26 mouse cellular contexts compared by ENCODE assay signal in genomic region chr5:22670296-22670695, GRCm38 (mm10).
A peak's percentile ranks its signal among the peaks of the same experiment; 100 is the strongest.
DNase-seq lines count a peak whose midpoint lies in the region; ATAC-seq and TF ChIP-seq lines count a peak whose summit lies in the region.
"Had no signal": no experiment of that assay in that cellular context is flagged by ENCODE, and none has a peak within 500 bp of the region (broad histone marks: within the 10 kb centered on the region; RNA-seq: fewer than 3 reads in every experiment).

No protein-coding gene starts in this region.

- no peak for TF ChIP-seq CTCF in forebrain, postnatal 0 days (IDR thresholded peaks at IDR 0.05; ENCODE audit: low read depth)
- no peak for TF ChIP-seq CTCF in brain, embryonic 14.5 days (IDR thresholded peaks at IDR 0.05; ENCODE audit: borderline replicate concordance, extremely low read depth, insufficient read depth, insufficient read length)

- TF ChIP-seq POLR2A in brain, embryonic 14.5 days (IDR thresholded peaks at IDR 0.05; ENCODE audit: borderline replicate concordance, extremely low read depth, insufficient read depth, insufficient read length, poor library complexity, severe bottlenecking) = no peak

- H3K27ac ChIP-seq in forebrain, embryonic 13.5 days = no peak overlapping the region
- no peak overlapping the region for H3K27ac ChIP-seq in forebrain, embryonic 10.5 days
- H3K27ac ChIP-seq in forebrain, postnatal 0 days (ENCODE audit: low read depth, low read length) = no peak overlapping the region
- no peak overlapping the region for H3K27ac ChIP-seq in forebrain, embryonic 12.5 days
- no peak overlapping the region for H3K27ac ChIP-seq in midbrain, embryonic 14.5 days (replicated peaks; ENCODE audit: low read depth, low read length)
- no peak overlapping the region for H3K27ac ChIP-seq in midbrain, embryonic 11.5 days (ENCODE audit: low read depth, low read length)
- H3K27ac ChIP-seq: embryonic facial prominence, embryonic 12.5 days; embryonic facial prominence, embryonic 15.5 days; gastrocnemius, adult 2 months; hindbrain, embryonic 13.5 days; intestine, embryonic 15.5 days had no signal

- no peak overlapping the region for H3K4me3 ChIP-seq in forebrain, embryonic 13.5 days
- no peak overlapping the region for H3K4me3 ChIP-seq in forebrain, embryonic 10.5 days
- no peak overlapping the region for H3K4me3 ChIP-seq in forebrain, postnatal 0 days (ENCODE audit: low read depth, low read length)
- H3K4me3 ChIP-seq in forebrain, embryonic 12.5 days (replicated peaks) = no peak overlapping the region
- no peak overlapping the region for H3K4me3 ChIP-seq in midbrain, embryonic 14.5 days (replicated peaks; ENCODE audit: low read depth, low read length)
- no peak overlapping the region for H3K4me3 ChIP-seq in midbrain, embryonic 11.5 days (ENCODE audit: low read depth, low read length)
- H3K4me3 ChIP-seq: embryonic facial prominence, embryonic 12.5 days; embryonic facial prominence, embryonic 15.5 days; gastrocnemius, adult 2 months; hindbrain, embryonic 13.5 days; intestine, embryonic 15.5 days had no signal

- no peak overlapping the region for H3K9ac ChIP-seq in forebrain, embryonic 13.5 days
- no peak overlapping the region for H3K9ac ChIP-seq in forebrain, postnatal 0 days
- no peak overlapping the region for H3K9ac ChIP-seq in forebrain, embryonic 12.5 days
- H3K9ac ChIP-seq in midbrain, embryonic 14.5 days (replicated peaks; ENCODE audit: low read length) = no peak overlapping the region
- no peak overlapping the region for H3K9ac ChIP-seq in midbrain, embryonic 11.5 days (ENCODE audit: low read length)
- H3K9ac ChIP-seq: embryonic facial prominence, embryonic 12.5 days; embryonic facial prominence, embryonic 15.5 days; hindbrain, embryonic 13.5 days; intestine, embryonic 15.5 days had no signal

- H3K4me1 ChIP-seq in forebrain, embryonic 13.5 days = no peaks in the 10 kb centered on the region
- H3K4me1 ChIP-seq in forebrain, embryonic 10.5 days = no peaks in the 10 kb centered on the region
- no peaks in the 10 kb centered on the region for H3K4me1 ChIP-seq in forebrain, postnatal 0 days (ENCODE audit: insufficient read depth)
- H3K4me1 ChIP-seq in forebrain, embryonic 12.5 days = no peaks in the 10 kb centered on the region
- H3K4me1 ChIP-seq in midbrain, embryonic 14.5 days (ENCODE audit: control insufficient read depth, insufficient read depth, low read length) = no peaks in the 10 kb centered on the region
- H3K4me1 ChIP-seq in midbrain, embryonic 11.5 days (ENCODE audit: control insufficient read depth, insufficient read depth, low read length) = no peaks in the 10 kb centered on the region
- H3K4me1 ChIP-seq: embryonic facial prominence, embryonic 12.5 days; embryonic facial prominence, embryonic 15.5 days; hindbrain, embryonic 13.5 days; intestine, embryonic 15.5 days had no signal

- DNase-seq in forebrain, embryonic 10.5 days (ENCODE audit: extremely low spot score, low spot score) = no peak
- DNase-seq in forebrain, postnatal 0 days = peak; percentile 4
- peak; percentile 11 for DNase-seq in midbrain, embryonic 14.5 days
- no peak for DNase-seq in midbrain, embryonic 11.5 days (ENCODE audit: low spot score, missing footprints)
- peak; percentile 61 for DNase-seq in brain, embryonic 14.5 days (ENCODE audit: low read depth)
- DNase-seq: adrenal gland, postnatal 10 days; adrenal gland, postnatal 36 days; B cell, adult 2 months; cerebellum, adult 11-12 months; cerebellum, adult 8-10 months; cerebellum, postnatal 14 days; gastrocnemius, adult 2 months; gastrocnemius, postnatal 14 days; heart, adult 11 months; kidney, adult 11 months; kidney, adult 8-10 months had no signal

- H3K27me3 ChIP-seq in forebrain, embryonic 13.5 days = no peaks in the 10 kb centered on the region
- no peaks in the 10 kb centered on the region for H3K27me3 ChIP-seq in forebrain, embryonic 10.5 days (ENCODE audit: poor library complexity, severe bottlenecking)
- no peaks in the 10 kb centered on the region for H3K27me3 ChIP-seq in forebrain, postnatal 0 days (ENCODE audit: insufficient read depth, low read length)
- no peaks in the 10 kb centered on the region for H3K27me3 ChIP-seq in forebrain, embryonic 12.5 days
- no peaks in the 10 kb centered on the region for H3K27me3 ChIP-seq in midbrain, embryonic 14.5 days (ENCODE audit: control insufficient read depth, insufficient read depth, low read length)
- no peaks in the 10 kb centered on the region for H3K27me3 ChIP-seq in midbrain, embryonic 11.5 days (ENCODE audit: control insufficient read depth, insufficient read depth, low read length)
- H3K27me3 ChIP-seq: CH12.LX; embryonic facial prominence, embryonic 12.5 days; embryonic facial prominence, embryonic 15.5 days; hindbrain, embryonic 13.5 days; intestine, embryonic 15.5 days had no signal

- ATAC-seq in forebrain, embryonic 13.5 days = peak; percentile 38; the same call in 1 of the 2 replicates
- ATAC-seq in forebrain, postnatal 0 days = peak; percentile 42; the same call in 1 of the 2 replicates
- ATAC-seq in forebrain, embryonic 12.5 days (ENCODE audit: low FRiP score) = no peak
- ATAC-seq in midbrain, embryonic 14.5 days (ENCODE audit: low FRiP score, low TSS enrichment) = no peak
- ATAC-seq in midbrain, embryonic 11.5 days (ENCODE audit: low FRiP score) = no peak
- ATAC-seq: intestine, embryonic 15.5 days; Patski had no signal

- no peak overlapping the region for H3K4me2 ChIP-seq in forebrain, embryonic 13.5 days
- H3K4me2 ChIP-seq in forebrain, postnatal 0 days (ENCODE audit: low read depth) = no peak overlapping the region
- no peak overlapping the region for H3K4me2 ChIP-seq in forebrain, embryonic 12.5 days
- no peak overlapping the region for H3K4me2 ChIP-seq in midbrain, embryonic 14.5 days (ENCODE audit: low read length)
- H3K4me2 ChIP-seq in midbrain, embryonic 11.5 days = no peak overlapping the region
- H3K4me2 ChIP-seq: embryonic facial prominence, embryonic 12.5 days; embryonic facial prominence, embryonic 15.5 days; heart, embryonic 11.5 days; hindbrain, embryonic 13.5 days; intestine, embryonic 15.5 days had no signal

- no peaks in the 10 kb centered on the region for H3K36me3 ChIP-seq in forebrain, embryonic 13.5 days (ENCODE audit: poor library complexity, severe bottlenecking)
- no peaks in the 10 kb centered on the region for H3K36me3 ChIP-seq in forebrain, embryonic 10.5 days (replicated peaks)
- no peaks in the 10 kb centered on the region for H3K36me3 ChIP-seq in forebrain, postnatal 0 days (ENCODE audit: insufficient read depth)
- no peaks in the 10 kb centered on the region for H3K36me3 ChIP-seq in forebrain, embryonic 12.5 days (replicated peaks)
- H3K36me3 ChIP-seq in midbrain, embryonic 14.5 days (ENCODE audit: control insufficient read depth, insufficient read depth, low read length) = no peaks in the 10 kb centered on the region
- H3K36me3 ChIP-seq in midbrain, embryonic 11.5 days (ENCODE audit: control insufficient read depth, insufficient read depth, low read length) = no peaks in the 10 kb centered on the region
- H3K36me3 ChIP-seq: embryonic facial prominence, embryonic 12.5 days; embryonic facial prominence, embryonic 15.5 days; G1E; hindbrain, embryonic 13.5 days; intestine, embryonic 15.5 days had no signal

- 52% methylated on average over 1 of the region's 1 CpGs for WGBS in forebrain, embryonic 13.5 days
- WGBS in forebrain, embryonic 10.5 days = 91% methylated on average over 1 of the region's 1 CpGs
- 23% methylated on average over 1 of the region's 1 CpGs for WGBS in forebrain, postnatal 0 days
- WGBS in forebrain, embryonic 12.5 days = 79% methylated on average over 1 of the region's 1 CpGs
- WGBS in midbrain, embryonic 14.5 days = 57% methylated on average over 1 of the region's 1 CpGs
- WGBS in midbrain, embryonic 11.5 days = 78% methylated on average over 1 of the region's 1 CpGs

- H3K9me3 ChIP-seq in forebrain, embryonic 13.5 days (replicated peaks) = no peaks in the 10 kb centered on the region
- no peaks in the 10 kb centered on the region for H3K9me3 ChIP-seq in forebrain, embryonic 10.5 days
- H3K9me3 ChIP-seq in forebrain, postnatal 0 days (ENCODE audit: low read length) = no peaks in the 10 kb centered on the region
- no peaks in the 10 kb centered on the region for H3K9me3 ChIP-seq in forebrain, embryonic 12.5 days
- H3K9me3 ChIP-seq in midbrain, embryonic 14.5 days (ENCODE audit: control insufficient read depth, low read length) = no peaks in the 10 kb centered on the region
- H3K9me3 ChIP-seq in midbrain, embryonic 11.5 days (ENCODE audit: control insufficient read depth, low read length) = no peaks in the 10 kb centered on the region
- H3K9me3 ChIP-seq: embryonic facial prominence, embryonic 12.5 days; embryonic facial prominence, embryonic 15.5 days; G1E; hindbrain, embryonic 13.5 days; intestine, embryonic 15.5 days had no signal

Comparison
In these comparisons a context has a peak if more than half of its experiments do, and no peak if none do; other contexts are left out.
1. ATAC-seq: peak in forebrain, embryonic 13.5 days (single experiment) and forebrain, postnatal 0 days (single experiment); none in forebrain, embryonic 12.5 days (single experiment), midbrain, embryonic 14.5 days (single experiment) and midbrain, embryonic 11.5 days (single experiment).
2. DNase-seq: peak in forebrain, postnatal 0 days (single experiment), midbrain, embryonic 14.5 days (single experiment) and brain, embryonic 14.5 days (single experiment); none in forebrain, embryonic 10.5 days (single experiment) and midbrain, embryonic 11.5 days (single experiment).